Mouse (Mus musculus): ENCODE data around the gene Taar7f. TPM values are rescaled to one million over a fixed set of nuclear protein-coding genes. Genes with fewer than 3 reads are reported as not detected.
"Not testable (repeated sequence)": the region's sequence is repeated elsewhere in the genome, so short reads cannot be mapped to it uniquely, and the experiment has no call there.

Taar7f gene
- total RNA-seq (2021), result not detected
- long read RNA-seq, experiment 1, result 0 reads
- long read RNA-seq, experiment 2, result 0 reads

DNA sequence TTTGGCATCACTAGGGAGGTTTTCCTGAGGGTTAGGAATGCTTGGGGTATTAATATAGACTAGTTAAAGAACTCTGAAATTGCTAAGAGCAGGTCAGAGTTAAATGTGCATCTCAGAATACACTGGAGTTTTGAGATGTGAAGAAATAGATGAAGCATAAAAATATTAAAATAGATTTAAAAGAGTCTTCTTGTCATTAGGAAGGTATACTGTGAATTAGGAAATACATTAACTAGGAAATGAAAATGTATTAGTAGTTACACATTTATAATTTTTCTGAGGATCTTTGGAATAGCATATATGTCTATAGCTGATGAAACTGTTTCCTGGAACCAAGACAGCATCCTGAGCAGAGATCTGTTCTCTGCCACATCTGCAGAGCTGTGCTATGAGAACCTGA lies at the start of gene Taar7f:
Gene Taar7f (plus strand): TSS at position 301 of the 400 bp plus-strand sequence.
- Histone ChIP-seq H3K4me3 (no peak within 1 kb of the TSS), H3K27ac (no peak within 1 kb of the TSS)
- no peak for DNase-seq
- TF ChIP-seq CTCF (IDR thresholded peaks at IDR 0.05), result no peak
- intact Hi-C loops (cut with DNase I), result no loop called here

DNA sequence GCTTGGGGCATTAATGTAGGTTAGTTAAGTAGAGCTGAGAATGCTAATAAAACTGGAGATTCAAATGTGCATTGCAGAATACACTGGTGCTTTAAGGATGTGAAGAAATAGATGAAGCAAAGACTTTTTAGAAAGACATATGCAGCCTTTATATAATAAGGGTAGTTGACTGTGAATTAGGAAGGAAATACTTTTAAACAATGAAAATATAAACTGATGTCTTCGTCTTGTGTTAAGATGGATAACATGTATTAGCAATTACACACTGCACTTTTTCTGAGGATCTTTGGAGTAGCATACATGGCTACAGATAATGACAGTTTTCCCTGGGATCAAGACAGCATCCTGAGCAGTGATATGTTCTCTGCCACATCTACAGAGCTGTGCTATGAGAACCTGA lies 49.7 kb upstream of the Taar7f start, which contains the start of gene Taar7b:
Gene Taar7b (plus strand): TSS at position 301 of the 400 bp plus-strand sequence.
- intact Hi-C loops (cut with DNase I), result no loop called here
- no peak for TF ChIP-seq CTCF (IDR thresholded peaks at IDR 0.05)
- Histone ChIP-seq H3K27ac (no peak within 1 kb of the TSS), H3K4me3 (no peak within 1 kb of the TSS)
- DNase-seq, result no peak

DNA sequence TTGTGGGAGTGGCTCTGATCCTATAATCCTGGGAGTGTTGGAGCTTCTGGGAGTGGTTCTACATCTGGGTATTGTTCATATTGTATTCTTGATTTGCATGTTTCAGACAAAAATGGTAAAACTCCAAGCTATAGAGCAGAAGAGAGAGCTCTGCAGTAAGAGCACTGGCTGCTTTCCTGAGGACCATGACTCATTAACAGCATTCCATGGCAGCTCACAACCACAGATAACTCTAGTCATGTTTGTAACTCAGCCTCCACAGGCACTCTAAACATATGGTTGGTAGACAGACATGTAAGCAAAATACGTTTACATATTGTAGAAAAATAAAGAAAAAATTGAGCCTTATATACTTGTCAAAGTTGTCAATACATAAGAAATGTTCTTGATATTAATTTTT lies 42.9 kb upstream of the Taar7f start:
- no peak for DNase-seq
- H3K4me3 ChIP-seq, result no peak overlapping the region
- H3K27ac ChIP-seq, result no peak overlapping the region
- TF ChIP-seq CTCF (IDR thresholded peaks at IDR 0.05), result no peak
- intact Hi-C loops (cut with DNase I), result no loop called here

DNA sequence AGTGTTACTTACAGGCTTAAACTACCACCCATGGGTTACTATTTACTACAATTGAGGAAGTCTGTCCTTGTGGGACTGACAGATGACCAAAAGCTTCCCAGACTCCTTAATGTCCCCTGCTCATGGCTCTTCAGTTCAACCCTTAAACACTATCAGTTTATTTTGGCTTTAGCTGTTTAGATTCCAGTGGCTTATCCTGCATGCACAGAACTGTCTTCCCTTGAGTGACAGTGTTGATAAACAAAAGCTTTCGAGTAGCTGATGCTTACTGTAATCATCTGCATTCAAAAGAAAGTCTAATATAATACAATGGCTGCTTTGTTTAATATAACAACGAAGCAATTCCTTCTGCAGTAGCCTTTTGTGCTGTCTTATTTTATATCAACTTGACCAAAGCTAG lies 42.3 kb upstream of the Taar7f start:
- DNase-seq, result no peak
- intact Hi-C loops (cut with DNase I), result no loop called here
- no peak overlapping the region for H3K27ac ChIP-seq
- H3K4me3 ChIP-seq, result no peak overlapping the region
- no peak for TF ChIP-seq CTCF (IDR thresholded peaks at IDR 0.05)

DNA sequence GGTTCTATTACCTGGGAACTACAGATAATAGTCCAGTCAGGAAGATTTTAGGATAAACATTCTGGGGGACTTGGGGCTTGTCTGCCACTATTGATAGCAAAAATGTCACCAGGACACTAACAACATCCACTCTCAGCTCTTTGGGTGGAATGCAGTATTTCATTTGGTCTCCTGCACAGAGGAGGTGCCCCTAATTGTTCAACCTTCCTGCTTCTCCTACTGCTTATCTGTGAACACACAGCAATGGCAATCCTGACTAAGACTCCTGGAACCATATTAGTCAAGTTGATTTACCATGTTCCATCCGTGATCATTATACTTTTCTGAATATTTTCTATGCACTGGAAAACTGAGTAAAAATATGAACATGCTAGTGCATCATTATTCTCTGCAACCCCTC lies 41.2 kb upstream of the Taar7f start:
- no peak overlapping the region for H3K4me3 ChIP-seq
- DNase-seq, result no peak
- no peak overlapping the region for H3K27ac ChIP-seq
- intact Hi-C loops (cut with DNase I), result no loop called here
- no peak for TF ChIP-seq CTCF (IDR thresholded peaks at IDR 0.05)

DNA sequence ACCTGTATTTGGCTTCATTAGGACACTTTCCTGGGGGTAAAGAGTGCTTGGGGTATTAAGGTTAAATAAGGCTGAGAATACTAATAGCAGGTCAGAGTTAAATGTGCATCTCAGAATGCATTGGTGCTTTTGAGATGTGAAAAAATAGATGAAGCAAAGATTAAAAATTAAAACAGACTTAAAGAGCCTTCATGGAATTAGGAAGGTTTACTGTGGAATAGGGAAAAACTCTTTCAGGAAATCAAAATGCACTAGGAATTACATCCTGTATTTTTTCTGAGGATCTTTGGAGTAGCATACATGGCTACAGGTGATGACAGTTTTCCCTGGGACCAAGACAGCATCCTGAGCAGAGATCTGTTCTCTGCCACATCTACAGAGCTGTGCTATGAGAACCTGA lies 22.4 kb upstream of the Taar7f start, which contains the start of gene Taar7d:
Gene Taar7d (plus strand): TSS at position 301 of the 400 bp plus-strand sequence.
- no peak for TF ChIP-seq CTCF (IDR thresholded peaks at IDR 0.05)
- Histone ChIP-seq H3K4me3 (no peak within 1 kb of the TSS), H3K27ac (no peak within 1 kb of the TSS)
- intact Hi-C loops (cut with DNase I), result no loop called here
- DNase-seq, result no peak

DNA sequence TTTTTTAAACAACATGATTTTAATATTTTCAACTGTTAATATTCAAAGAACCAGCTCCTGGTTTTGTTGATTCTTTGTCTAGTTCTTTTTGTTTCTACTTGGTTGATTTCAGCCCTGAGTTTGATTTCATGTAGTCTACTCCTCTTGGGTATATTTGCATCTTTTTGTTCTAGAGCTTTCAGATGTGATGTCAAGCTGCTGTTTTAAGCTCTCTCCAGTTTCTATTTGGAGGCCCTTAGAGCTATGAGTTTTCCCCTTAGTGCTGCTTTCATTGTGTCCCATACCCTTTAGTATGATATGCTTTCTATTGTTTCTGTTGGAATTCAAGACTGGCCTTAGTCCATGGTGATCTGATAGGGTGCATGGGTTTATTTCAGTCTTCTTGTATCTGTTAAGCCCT lies 18.0 kb upstream of the Taar7f start:
- TF ChIP-seq CTCF (IDR thresholded peaks at IDR 0.05), result no peak
- intact Hi-C loops (cut with DNase I), result no loop called here
- Histone ChIP-seq H3K4me3 (no peak overlapping the region), H3K27ac (no peak overlapping the region)
- DNase-seq, result no peak

DNA sequence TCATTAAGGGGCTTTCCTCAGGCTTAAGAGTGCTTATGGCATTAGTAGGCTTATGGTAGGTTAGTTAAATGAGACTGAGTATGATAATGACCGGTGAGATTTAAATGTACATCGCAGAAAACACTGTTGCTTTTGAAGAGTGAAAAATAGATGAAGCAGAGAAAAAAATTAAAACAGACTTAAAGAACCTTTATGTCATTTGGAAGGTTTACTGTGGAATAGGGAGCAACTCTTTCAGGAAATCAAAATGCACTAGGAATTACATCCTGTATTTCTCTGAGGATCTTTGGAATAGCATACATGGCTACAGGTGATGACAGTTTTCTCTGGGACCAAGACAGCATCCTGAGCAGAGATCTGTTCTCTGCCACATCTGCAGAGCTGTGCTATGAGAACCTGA lies 12.0 kb upstream of the Taar7f start, which contains the start of gene Taar7e:
Gene Taar7e (plus strand): TSS at position 301 of the 400 bp plus-strand sequence.
- intact Hi-C loops (cut with DNase I), result no loop called here
- no peak for DNase-seq
- H3K27ac ChIP-seq, result no peak within 1 kb of the TSS
- no peak for TF ChIP-seq CTCF (IDR thresholded peaks at IDR 0.05)
- H3K4me3 ChIP-seq, result no peak within 1 kb of the TSS

DNA sequence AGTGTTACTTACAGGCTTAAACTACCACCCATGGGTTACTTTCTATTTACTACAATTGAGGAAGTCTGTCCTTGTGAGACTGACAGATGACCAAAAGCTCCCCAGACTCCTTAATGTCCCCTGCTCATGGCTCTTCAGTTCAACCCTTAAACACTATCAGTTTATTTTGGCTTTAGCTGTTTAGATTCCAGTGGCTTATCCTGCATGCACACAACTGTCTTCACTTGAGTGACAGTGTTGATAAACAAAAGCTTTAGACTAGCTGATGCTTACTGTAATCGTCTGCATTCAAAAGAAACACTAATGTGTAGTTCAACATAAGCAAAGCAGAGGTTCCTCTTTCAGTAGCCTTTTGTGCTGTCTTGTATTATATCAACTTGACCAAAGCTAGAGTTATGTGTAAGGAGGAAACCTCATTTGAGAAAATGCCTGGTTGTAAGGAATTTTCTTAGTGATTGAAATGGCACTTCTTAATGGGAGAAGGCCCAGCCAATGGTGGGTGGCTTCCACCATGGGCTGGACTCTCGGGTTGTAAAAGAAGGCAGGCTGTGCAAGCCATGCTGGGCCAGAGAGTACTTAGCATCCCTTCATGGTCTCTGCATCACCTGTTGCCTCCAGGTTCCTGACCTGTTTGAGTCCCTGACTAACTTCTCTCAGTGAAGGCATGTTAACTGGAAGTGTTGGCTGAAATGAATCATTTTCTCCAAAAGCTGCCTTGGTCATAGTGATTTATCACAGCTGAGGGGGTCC lies 9.0 kb upstream of the Taar7f start:
- Histone ChIP-seq H3K4me3 (no peak overlapping the region), H3K27ac (no peak overlapping the region)
- no peak for DNase-seq
- no peak for TF ChIP-seq CTCF (IDR thresholded peaks at IDR 0.05)
- intact Hi-C loops (cut with DNase I), result no loop called here

DNA sequence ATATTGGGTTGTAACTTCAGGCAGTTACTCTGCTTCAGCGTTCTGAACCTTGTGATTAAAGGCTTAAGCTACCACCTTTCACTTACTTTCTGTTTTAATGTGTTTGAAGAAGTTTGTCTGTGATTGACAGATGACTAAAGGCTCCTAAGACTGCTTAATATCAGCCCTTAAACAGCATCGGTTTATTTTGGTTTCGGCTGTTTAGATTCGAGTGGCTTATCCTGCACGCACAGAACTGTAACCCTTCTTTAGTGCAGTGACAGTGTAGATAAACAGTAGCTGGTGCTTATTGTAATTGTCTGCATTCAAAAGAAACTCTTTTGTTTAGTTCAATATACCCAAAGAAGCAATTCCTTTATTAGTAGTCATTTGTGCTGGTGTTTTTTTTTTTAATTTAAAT lies 2.7 kb downstream of the Taar7f start:
- TF ChIP-seq CTCF (IDR thresholded peaks at IDR 0.05), result no peak
- Histone ChIP-seq H3K4me3 (no peak overlapping the region), H3K27ac (no peak overlapping the region)
- intact Hi-C loops (cut with DNase I), result no loop called here
- no peak for DNase-seq

DNA sequence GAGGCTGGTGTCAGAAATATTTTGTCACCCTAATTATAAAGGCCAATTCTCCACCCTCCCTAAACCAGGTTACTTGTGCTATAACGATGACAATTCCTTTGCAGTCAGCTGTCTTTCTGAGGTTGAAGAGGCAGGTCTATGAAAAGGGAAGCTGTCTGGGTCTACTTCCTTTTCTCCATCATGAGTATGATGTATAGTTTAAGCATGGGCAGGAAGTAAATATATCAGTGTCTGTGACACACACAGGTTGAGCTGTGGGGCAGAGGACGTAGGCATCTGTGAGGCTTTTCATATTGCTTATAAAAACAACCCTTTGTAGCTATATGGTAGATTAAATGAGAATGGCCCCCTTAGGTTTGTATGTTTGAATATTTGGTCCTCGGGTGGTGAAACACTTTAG lies 9.7 kb downstream of the Taar7f start:
- intact Hi-C loops (cut with DNase I), result no loop called here
- H3K4me3 ChIP-seq, result no peak overlapping the region
- H3K27ac ChIP-seq, result no peak overlapping the region
- no peak for DNase-seq
- TF ChIP-seq CTCF (IDR thresholded peaks at IDR 0.05), result no peak

DNA sequence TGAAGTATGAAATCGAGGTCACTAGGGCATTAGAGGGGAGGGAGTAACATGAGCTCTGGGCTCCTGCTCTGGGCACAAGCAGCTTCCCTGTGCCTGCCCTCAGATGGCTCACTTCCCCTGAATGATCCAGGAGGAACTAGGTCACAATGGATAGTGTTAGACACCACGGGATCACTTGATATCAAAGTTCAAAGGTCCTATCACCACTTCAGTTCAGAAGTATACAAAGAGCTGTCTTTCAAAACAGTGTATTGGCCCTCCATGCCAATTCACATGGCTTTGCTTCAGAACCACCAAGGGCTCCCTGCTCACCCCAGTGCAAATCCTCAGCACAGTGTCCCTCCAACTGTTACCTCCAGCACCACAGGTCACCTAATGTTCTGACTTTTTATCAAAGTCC lies 25.4 kb downstream of the Taar7f start:
- DNase-seq; intact Hi-C loops (cut with DNase I); H3K27ac ChIP-seq: not testable (repeated sequence)

DNA sequence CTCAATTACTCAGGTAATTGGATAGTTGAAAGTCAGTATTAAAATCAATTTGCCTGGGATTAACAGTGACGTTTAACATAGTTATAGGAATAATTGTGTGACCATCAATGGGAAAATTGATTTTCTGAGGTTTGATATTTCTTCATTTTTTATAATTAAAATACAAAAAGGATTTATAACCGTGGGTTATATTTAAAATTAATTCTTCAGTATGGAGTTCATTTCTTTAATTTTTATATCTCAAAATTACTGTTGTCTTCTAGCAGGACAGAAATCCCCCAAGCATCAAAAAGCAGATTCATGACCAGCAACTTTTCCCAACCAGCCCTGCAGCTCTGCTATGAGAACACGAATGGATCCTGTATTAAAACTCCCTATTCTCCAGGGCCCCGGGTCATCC lies 26.9 kb downstream of the Taar7f start, which contains the start of gene Taar8a:
Gene Taar8a (plus strand): TSS at position 301 of the 400 bp plus-strand sequence.
- intact Hi-C loops (cut with DNase I); H3K4me3 ChIP-seq; H3K27ac ChIP-seq; DNase-seq: not testable (repeated sequence)

More for the DNA sequence above, 25.4 kb downstream of the Taar7f start:
- not testable (repeated sequence) for H3K4me3 ChIP-seq

DNA sequence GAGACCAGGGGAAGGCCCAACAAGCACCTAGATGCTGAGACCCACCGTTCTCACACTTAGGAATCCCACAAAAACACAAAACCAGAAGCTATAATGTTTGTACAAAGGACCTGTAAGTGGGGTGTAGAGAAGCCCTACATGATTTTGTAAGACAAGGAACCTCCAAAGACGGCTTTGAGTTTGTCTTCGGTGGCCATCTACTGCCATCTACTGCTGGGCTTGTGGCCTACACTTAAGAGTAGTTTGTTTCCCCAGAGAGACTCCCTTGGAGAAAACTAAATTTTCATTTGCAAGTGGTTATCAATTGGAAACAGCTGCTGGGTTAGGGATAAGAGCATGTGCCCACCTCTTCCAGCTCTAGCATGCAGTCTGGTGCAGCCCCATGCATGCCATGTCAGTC lies 30.9 kb downstream of the Taar7f start:
- no peak overlapping the region for H3K4me3 ChIP-seq
- no peak overlapping the region for H3K27ac ChIP-seq
- TF ChIP-seq CTCF (IDR thresholded peaks at IDR 0.05), result peak; percentile 61
- peak; percentile 27 for DNase-seq
- intact Hi-C loops (cut with DNase I), result loop anchor here (2.0 kb wide), 1 partner anchor 265 kb away; no protein-coding TSS in a partner anchor

Measured in gastrocnemius, adult 2 months (tissue).